Mouse (Mus musculus) kidney, postnatal 25 days (tissue): ENCODE measurements around the gene Tmem185a.
A peak's percentile ranks its signal among the peaks of the same experiment; 100 is the strongest.
"Not testable (repeated sequence)": the region's sequence is repeated elsewhere in the genome, so short reads cannot be mapped to it uniquely, and the experiment has no call there.

Source experiments
- DNase-seq, 2 experiments: peaks; one replicate each; pipeline ENCODE4 v3.0.0; 2021; ENCODE audit warnings: mixed read lengths in 2 of 2

Tmem185a gene

DNA sequence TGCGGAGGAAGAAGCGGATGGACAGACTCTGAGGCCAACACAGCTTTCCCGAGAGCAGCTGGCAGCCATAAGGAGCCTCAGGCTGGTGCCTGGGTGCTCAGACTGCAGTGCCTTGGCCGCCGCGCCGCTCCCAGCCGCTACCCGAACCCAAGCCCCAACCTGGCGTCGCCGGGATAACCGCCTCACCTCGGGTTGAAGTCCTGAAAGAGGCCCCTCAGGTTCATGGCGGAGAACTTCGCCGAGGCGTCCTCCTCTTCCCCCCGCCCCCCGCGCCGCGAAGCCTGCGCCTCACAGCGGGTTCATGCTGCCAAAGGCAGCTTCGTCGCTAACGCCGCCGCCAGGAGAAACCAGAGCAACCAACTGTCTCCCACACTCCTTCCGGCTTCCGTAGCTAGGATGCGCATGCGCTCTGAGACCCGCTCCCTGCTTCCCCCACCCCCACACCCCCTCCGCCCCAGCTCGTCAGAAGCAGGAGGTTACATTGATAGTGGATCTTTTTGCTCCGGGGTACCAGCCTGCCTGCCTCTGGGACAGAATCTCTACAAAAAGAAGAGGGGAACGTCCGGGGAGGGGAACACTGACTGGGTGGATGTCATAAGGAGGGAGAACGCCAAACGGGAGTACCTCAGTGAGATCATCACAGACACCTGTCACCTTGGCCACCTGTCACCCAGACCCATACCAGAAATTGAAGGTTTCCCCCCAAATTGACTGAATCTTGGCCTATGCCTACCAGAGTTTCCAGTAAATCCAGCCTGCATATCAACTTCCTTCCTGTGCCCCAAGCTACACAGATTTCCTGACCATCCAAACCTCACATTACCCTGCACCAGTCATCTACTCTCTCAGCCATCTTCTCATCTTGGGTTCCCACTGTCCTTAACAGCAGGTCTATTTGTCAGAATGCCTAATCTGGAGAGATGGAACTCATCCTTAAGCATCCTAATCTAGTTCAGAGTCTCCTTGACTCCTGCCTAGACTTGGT is at the start of gene Tmem185a:
Tmem185a (minus strand) TSS at position 389 of the 985 bp plus-strand sequence.
- DNase-seq: peak; percentile 86 to 94

DNA sequence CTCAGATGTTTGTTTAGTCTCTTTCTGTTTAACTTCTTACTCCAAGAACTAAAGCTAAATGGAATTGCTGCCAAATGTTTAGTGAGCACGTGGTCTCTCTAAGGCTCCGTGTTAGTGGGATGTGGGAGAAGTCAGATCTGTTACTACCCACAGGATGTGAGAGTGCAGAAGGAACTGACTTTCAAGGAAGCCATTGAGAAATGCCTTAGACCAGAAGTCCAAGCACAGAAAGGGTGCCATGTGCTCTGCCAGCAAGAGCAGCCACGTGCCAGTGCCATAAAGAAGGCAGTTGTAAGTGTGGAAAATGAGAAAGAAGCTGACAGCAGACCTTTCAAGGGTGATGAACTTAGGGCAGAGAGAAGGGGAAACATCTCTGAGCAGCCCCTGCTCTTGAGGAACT is 37.4 kb upstream of the Tmem185a start:
- not testable (repeated sequence) for DNase-seq

DNA sequence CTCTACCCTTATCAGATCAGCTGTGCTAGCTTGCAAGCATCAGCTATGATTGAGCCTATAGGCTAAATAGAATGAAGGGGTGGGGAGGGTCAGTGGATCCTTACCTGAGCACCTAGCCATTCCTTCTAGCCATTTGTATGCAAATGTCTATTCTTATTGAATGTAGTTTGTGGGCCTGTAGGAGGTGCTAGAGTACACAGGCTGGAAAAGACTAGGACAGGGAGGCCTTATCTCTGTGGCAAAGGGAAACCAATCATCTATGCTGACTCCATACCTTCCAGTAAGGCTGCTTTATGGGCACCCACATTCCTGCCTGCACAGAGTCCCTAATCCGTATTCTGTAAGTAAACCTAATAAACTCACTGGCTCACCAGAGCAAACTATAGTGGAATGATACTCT is 10.3 kb upstream of the Tmem185a start:
- not testable (repeated sequence) for DNase-seq

DNA sequence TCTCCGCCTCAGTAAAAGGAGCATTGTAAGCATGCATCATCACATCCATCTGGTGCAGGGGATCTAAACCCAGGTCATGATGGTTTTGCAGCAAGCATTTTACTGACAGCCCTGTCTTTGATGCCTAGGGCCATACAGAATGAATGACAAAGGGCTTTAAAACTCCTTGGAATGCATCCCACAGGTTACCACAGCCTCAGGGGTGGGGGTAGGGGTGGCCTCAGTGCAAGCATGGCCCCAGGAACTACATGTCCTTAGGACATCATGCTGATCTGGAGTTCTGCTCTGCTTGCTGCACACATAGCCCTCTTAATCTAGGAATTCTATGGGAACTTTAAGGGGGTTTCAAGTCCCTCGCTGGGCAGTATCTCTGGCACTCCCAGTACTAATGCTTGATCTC is 5.2 kb upstream of the Tmem185a start:
- no peak for DNase-seq

DNA sequence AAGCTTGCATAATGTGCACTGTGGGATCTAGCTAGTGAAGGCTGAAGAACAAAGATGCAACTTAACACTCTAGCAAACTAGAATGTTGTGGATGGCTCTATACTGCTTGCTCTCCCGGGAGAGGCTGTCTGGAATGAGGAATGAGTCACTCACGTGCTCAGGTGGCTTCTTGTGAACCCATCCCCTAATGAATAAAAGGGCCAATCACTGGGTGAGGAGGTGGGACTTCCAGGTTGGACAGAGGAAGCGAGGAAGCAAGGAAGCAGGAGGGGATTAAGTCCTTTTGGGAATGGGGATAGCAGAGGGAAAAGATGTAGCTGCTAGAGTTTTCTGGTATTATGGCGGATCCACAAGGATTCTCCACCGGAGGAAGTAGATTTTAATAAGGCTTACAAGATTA is 1.7 kb upstream of the Tmem185a start:
- DNase-seq: no peak

DNA sequence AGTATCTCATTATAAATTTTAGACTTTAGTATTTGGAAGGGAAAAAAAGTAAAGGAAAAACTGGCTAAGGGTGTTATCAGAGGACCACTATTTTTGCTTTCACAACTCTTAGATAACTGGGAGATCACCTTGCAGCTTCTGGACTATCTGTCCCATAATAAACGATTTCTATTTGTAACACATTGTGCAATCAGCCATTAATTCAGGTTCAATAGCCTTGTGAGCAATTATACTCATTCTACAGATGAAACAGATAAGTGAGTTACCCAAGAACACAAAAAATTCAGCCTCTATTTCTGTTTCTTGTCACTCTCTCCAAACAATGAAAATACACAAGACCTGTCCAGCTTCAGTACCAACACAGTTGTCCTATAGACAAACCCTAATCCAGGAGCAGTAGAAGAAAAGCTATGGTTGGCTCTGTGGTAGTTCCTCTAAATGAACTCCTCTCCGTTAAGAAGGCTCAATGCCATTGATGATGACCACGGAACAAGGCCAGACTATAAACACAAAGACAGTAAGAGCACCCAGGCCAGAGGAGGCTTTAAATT is 1.7 kb downstream of the Tmem185a start:
- no peak for DNase-seq

DNA sequence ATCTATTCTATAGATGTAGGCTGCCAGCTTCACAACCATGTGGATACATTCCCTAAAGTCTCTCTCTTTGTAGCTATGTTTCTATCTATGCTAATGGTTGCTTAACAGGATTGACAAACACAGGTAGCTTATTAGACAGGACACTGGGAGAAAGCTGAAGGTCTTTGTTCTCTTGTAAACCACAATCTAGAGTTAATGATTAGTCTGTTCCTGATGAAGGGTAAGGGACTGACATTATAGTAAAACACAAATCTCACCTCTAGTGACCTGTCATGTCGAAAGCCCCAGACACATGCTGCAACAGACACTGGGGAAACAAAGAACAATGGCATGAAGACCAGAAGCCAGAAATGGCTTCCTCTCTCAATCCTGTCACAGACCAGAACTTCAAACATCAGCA is 10.1 kb downstream of the Tmem185a start:
- no peak for DNase-seq

DNA sequence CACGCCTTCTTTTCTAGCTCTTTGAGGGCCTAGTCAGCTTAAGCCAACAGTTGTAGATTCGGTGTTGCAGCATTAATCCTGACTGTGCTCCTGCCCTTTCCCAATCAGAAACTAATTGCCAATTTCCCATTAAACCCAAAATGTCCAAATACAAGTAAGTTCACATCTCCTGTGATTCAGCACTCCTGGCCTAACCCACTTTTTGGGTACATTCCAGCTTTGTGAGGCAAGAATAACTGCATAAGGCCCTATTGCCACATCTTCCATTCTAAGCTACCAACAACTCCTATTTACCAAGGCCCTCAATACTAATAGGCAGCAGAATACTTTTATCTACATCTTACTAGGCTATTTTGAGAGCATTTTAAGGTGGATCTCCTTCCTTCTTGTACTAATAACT is 11.5 kb downstream of the Tmem185a start:
- DNase-seq: no peak

DNA sequence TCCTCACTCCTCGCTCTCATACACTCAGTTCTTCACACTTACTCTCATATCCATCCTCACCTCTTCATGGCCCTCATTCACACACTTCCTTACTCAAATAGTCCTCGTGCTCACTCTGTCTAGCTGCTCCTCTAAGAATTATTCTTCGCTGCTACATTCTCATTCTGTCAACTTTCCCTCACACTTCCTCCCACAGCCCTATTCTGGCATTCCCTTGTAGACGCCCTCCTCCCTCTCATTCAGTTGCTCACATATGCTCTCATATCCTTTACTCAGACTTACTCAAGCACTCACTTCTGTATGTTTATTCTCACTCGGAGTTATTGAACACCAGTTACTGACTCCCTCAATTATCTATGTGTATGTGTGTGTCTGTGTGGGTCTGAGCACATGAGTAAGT is 13.4 kb downstream of the Tmem185a start:
- DNase-seq: no peak

DNA sequence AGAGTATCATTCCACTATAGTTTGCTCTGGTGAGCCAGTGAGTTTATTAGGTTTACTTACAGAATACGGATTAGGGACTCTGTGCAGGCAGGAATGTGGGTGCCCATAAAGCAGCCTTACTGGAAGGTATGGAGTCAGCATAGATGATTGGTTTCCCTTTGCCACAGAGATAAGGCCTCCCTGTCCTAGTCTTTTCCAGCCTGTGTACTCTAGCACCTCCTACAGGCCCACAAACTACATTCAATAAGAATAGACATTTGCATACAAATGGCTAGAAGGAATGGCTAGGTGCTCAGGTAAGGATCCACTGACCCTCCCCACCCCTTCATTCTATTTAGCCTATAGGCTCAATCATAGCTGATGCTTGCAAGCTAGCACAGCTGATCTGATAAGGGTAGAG is 24.6 kb downstream of the Tmem185a start:
- not testable (repeated sequence) for DNase-seq

DNA sequence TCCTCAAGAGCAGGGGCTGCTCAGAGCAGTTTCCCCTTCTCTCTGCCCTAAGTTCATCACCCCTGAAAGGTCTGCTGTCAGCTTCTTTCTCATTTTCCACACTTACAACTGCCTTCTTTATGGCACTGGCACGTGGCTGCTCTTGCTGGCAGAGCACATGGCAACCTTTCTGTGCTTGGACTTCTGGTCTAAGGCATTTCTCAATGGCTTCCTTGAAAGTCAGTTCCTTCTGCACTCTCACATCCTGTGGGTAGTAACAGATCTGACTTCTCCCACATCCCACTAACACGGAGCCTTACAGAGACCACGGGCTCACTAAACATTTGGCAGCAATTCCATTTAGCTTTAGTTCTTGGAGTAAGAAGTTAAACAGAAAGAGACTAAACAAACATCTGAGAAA is 51.5 kb downstream of the Tmem185a start:
- DNase-seq: not testable (repeated sequence)
